Mouse (Mus musculus) common myeloid progenitor, adult 5-6 weeks (primary cell): ENCODE results near the gene Sspn. TPM values are rescaled to one million over a fixed set of nuclear protein-coding genes. Genes with fewer than 3 reads are reported as not detected.

Source experiments
- ATAC-seq: replicated peaks from 2 replicates; pipeline ENCODE4 v1.8.0; 2016; ENCODE audit warnings: low read depth, mild to moderate bottlenecking, moderate TSS enrichment, inconsistent platforms; ENCODE audit not compliant: poor library complexity, severe bottlenecking
- total RNA-seq: library from RNA; stranded (forward); fragments of 200-1000, 187-1606 nt; gene quantifications from 2 replicates; pipeline ENCODE4 v1.2.3, GENCODE M21; 2017

The Sspn gene
- total RNA-seq, 1 experiment from 2014 or later, result not detected

DNA sequence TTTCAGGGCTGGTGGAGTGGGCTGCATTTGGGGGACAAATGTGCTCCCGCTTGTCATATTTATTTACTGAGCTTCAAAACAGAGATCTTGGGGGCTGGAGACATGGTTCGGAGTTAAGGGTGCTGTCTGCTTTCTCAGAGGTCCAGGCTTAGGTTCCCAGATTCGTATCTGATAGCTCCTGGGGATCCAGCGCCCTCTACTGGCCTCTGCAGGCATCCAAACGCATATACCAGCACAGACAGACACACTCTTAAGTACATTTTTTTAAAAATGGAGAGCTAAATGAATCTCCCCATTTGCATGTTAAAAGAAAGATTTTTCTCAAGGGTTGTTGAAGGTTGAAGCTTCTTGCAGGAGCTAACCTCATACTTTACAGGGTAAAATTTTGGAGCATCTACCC lies 38.1 kb downstream of the Sspn start:
- ATAC-seq, result no peak

DNA sequence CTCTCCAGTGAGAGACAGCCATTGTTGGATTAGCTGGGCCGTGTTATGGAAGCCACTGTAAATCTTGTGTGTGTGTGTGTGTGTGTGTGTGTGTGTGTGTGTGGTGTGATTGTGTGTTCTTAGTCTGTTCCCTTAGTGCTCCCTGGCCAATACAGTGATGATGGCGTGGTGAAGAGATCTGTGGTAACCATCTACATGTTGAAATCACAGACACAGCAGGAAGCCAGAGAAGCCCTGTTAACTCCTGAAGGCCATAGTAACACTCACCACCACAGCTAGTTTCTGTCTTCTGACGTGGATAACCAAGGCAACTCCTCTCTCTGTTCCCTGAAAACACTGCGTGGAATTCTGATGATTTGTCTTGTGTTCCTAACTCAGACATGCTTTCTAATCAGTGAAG lies 40.7 kb downstream of the Sspn start:
- no peak for ATAC-seq

DNA sequence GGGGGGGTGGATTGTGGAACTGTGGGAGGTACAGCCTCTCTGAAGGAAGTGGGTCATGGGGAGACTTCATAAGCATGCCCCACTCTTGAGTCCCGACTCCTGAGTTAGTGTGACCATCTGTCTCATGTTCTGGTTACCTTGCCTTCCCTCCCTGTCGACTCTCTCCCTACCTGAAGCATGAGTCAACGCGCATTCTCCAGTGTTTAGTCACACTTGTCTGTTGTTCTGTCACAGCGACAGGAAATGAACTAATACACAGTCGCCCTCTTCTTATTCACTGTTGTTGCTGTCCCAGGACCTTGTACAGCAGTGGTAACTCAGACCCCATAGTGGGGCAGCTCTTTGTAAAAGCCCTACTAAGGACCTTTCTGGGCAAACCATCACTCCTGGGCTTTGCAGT lies 41.4 kb downstream of the Sspn start:
- ATAC-seq, result no peak

DNA sequence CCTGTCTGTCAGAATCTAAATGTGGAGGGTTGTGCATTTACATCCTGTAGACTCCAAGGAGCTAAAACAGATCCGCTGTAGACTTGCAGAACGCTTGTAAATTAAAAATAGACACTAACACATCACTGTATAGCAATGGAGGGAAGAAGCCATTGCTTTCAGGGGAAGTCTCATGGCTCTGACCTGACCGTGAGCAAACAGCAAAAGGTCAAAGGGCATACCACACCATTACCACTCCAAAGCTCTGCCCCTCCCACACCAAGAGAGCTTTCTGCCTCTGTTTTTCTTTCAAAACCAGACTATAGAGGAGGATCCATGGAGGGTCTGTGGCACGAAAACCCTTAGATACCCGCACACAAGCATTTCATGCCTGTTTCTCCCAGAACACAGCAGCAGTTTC lies 41.9 kb downstream of the Sspn start:
- no peak for ATAC-seq

DNA sequence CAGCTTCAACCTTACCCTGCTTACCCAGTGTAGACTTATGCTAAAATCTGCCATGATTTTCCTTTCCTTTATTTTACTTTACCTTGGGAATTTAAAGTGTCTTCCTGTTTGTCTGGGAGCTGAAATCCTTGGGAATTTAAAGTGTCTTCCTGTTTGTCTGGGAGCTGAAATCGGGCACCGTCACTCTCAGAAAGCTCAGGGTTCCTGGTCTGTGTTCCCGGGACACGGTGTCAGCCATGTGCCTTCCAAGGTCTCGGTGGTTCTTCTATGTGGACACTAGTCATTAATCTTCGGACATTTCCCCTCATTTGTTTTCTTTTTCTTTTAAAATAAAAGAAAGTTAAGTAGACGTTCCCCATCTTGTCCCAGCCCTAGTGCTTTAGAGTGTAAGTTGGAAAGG lies 43.3 kb downstream of the Sspn start:
- no peak for ATAC-seq

DNA sequence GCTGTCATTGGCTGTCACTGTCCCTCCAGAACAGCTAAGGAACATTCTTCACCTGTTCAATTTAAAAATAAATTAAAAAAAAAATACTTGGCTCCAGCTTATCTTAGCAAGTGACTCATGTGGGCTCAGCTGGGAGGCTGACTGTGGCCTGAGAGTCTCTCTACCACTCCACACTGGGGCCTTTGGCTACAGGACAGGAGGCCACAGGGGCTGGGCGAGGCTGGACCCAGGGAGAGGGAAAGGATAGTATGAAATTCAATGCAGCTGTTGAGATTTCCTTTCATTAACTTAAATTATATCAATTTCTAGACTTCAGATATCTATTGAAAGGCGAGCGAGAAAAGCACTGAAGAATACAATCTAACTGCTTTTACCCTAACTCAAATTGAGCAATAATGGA lies 45.9 kb downstream of the Sspn start:
- no peak for ATAC-seq

DNA sequence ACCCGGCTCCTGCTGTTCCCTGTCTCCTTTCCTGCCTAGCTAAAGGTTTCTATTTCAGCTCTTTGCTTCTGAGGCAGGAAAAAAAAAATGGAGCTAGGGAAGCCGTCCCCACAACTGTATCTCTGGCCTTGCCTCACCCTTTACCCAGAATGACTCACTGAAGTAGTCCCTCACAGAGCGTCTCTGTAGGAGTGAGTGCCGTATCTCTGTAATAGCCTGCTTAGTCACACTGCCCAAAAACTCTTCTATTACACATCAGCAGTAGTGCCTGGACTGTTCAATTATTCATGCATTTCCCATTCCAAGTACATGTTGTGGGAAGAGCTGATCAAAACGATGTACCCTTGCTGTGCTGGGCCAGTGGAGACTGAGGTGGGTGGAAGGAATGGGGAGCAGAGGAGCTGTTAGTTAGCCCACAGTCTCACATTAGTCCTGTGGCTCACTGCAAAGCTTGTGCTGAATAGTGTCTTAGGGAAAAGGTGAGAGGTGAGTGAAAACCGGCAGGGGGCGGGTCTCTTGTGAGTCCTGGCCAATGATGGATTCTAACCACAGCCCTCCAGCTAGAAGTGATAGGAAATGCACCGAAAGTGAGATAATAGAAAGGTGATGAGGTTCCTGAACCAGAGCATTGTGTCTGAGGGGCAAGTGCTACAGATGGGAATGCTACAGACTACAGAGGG lies 46.5 kb downstream of the Sspn start:
- no peak for ATAC-seq

DNA sequence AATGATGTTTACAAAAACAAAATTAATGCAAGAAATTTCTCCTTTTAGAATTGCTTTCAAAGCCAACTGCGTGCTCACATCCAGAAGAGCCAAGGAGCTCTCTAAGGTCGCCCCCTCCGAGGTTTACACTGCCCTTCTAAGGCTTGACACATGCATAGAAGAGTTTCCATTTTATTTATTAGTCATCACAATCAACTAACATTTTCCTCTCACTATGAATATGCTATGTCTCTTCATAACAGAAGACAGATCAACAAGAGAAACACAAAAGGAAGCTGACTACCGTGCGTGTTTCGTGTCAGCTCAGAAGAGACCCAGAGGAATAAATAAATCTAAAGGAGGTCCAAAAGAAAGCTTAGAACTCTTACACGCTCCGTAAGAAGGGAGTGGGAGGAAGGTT lies 49.6 kb downstream of the Sspn start:
- ATAC-seq, result no peak

DNA sequence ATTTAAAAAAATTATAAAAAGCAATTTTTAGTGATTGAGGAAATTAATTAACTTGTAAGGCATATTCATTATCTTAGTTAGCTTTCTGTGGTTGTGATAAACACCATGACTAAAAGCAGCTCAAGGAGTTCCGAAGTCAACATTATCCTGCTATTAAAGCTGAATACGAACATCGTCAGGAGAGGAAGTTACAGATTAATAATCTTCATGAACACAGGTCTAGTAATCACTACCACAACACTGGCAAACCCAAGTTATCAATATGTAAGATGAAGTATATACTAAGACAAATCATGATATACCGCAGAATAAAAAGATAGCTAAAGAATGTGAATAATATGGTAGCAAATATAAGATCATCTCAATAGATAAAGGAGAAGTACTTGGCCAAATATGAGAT lies 50.9 kb downstream of the Sspn start:
- ATAC-seq, result no peak

DNA sequence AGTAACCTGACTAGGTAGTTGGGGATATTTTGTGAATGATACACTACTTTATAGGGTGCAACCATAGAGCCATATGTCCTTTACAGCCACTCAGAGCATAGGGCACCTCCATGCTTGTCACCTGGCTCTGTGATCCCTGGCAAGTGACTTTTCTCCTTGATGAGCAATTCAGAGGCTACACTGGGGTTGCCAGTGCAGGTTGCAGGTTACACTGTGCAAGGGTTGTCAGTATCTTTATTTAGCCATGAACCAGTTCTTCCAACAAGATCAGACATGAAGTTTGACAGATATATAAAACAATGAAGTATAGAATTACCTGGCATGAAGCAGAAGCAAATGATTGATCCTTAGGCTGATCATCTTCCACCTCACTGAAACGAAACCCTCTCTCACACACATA lies 59.1 kb downstream of the Sspn start:
- no peak for ATAC-seq

DNA sequence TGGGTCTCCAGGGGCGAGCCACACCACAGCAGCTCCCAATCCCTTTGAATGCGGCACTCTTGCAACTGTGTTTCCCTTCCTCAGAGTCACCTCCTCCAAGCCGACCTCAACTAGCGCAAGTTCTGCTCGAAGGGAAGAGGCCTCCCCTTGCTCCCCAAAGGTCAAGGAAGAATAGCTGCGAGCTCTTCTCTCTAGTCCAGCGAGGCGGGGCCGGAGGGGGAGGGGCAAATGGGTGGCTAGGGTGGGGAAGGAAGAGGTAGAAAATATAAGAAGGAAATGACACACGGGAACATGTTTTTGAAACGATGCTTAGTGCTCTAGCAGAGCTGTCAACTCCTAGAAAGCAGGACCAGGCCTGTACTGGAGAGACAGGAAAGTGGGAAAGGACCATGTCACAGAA lies 61.1 kb downstream of the Sspn start:
- no peak for ATAC-seq

DNA sequence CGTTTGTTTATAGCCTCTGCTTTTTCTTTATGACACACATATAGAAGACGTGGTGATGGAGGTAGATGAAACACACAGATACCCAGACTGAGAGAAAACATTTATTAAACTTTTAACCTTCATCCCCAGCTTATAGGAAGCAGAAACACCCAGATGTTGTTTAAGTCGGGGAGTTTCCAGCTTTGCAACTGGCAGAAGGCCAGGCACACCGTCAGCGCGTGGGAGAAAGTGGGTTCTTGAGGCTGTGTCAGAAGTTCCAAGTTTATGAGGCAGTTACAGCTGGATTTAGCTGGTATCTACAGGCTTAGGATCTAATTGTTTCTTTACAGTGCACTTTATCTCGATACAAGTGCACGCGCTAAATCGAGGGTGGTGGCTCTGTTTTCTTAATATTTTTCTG lies 61.5 kb downstream of the Sspn start:
- 0 out of 2 replicates have a peak, but pooled peaks have one; percentile 15 for ATAC-seq

DNA sequence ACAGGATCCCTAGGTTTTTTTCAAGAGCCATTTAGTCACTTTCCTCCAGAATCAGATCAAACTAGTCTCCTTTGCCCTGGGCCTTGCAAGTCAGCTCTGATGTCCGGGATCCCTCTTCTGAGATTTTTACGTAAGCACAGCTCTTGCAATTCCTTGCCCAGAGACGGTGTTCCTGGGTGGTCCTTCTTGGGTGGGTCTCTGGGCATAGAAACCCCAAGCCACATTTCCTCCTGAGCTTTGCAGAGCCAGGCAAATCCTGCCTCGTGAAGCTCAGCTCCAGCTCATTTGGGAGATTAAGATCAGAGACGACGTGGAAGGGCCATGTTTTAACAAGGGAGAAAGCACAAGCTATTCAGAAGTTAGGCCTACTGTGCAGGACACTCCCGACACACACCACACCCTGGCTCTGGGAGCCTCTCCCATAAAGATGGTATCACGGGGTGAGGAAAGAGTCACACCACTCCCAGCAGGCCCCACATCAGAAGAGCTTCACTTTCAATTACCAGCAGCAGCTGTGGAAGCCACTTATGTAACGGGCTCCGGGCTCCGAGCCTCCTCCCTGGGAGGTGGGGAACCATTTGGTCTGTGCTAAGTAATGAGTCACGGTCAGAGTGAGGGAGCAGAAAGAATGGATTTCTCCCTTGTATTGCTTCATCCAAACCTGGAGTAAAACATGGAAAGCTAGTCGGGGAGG lies 67.0 kb downstream of the Sspn start:
- ATAC-seq, result 0 out of 2 replicates have a peak, but pooled peaks have one; percentile 45

DNA sequence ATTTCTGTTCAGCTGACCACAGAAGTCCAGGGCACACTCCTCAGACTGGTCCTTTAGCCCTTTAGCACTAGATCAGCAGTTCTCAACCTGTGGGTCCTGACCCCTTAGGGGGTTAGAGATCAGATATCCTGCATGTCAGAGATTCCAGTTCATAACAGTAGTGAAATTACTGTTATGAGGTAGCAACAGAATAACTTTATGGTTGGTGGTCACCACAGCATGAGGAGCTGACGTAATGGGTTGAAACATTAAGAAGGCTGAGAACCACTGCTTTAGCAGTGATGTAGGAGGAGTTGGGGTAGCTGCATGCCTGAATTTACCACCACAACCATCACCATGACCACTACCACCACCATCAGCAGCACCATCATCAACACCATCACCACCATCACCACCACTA lies 69.3 kb downstream of the Sspn start:
- no peak for ATAC-seq

DNA sequence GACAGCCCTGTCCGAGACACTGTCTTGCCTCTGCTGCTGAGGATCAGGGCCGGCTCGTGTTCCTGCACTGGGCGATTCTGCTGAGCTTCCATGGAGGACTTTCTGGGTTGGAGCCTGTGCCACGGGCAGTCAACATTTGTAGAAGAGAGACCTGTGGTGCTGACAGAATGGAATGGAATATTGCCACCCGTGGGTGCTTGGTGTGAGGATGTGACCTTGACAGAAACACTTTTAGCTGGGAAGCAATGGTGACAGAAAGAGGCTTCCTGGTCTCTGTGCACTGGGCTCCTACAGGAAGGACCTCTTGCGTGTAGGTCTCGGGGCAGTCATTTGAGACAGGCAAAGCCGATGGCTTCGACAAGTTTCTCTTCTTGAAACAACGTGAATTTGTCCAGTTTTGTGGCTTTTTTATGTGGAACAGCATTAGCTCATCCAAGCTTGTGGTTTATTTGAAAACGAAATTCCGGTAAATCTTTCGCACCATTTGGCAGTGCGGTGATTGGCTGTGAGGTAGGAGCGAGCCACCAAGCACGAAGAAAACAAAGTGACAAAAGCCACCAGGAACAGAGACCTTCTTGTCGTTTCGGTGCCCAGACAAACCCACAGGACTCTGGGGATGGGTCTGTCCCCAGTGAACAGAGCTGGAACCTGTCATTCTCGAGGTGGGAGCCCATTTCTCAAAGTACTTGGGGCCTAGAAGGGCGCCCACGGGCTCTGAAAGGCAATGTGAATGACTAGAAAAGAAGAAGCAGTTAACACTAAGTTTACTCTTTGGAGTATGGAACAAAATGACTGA lies 70.2 kb downstream of the Sspn start:
- no peak for ATAC-seq

DNA sequence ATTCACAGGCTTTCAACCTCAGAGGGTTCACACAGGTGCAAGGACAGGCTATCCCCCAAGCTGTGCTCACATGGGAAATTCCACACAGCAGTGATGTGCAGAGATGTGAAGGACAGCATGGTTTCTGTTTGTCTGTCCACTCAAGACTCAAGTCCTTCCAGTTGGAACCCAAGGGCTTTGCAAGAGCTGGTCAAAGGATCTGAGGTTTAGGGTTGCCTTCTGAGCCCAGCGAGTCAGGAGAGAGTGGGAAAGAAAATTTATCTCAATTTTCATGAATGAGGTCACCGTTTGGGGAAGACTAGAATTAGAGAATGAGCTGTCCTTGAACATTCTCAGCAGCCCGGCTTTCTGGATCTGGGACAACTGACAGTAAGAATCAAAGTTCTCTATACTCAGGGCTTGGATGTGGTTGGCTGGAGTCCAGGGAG lies 72.7 kb downstream of the Sspn start:
- ATAC-seq, result no peak

DNA sequence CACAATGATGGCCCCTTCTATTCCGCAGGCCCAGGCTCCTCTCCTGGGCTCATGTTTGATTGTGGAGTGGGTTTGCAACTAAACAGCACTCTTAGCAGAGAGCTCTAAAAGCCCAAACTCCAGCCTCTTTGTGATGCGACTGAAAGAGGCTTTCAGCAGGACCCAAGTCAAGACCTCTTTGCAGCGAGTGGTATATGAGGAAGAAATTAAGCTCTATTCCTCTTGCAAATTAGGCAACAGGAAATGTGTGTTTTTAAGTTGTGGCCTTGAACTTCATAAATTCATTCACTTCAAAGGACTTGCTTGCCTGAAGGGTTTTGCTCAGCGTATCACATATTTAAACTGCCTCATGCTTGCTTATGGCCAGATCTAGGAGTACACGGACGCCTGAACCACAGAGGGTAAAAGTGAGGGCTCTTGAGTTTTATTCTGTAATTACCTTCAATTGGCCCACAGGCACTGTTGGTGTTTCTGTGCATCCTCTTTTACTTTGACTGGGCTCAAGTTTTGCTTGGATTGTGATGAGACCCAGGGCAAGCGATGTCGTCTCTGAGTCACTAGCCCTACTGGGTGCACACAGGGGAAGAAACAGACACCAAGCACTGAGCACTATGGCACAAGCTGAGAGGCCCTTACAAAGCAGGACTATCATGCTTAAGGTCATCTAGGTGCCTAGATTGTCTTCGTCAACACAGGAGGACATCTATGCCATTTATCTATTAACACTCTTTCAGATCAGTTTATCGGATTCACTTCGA lies 73.9 kb downstream of the Sspn start:
- ATAC-seq, result 0 out of 2 replicates have a peak, but pooled peaks have one; percentile 16

DNA sequence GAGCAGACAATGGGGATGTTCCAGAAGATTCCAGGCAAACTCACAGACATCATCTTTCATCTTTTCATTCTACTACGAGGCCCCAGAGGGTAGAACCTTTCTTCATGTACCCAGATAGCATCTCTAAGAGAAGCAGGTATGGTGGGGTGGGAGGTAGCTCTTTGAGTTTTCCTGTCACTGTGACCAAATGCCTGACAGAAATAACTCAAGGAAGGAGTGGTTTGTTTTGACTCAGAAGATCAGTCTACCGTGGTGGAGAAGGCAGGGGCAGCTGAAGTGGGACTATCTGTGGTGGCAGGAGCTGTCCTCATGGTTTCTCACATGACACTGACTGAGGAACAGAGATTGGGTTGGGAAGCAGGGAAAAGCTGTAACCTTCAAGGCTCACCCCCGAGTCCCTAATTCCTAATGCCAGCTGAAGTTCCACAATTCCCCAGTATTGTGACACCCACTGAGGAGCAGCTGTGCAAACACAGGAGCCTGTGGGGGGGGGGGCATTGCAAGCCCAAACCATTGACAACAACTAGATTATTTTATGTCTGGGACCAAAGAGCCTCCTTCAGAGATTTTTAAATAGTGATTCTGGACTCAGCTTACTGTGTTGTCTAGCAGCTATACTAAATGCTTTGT lies 74.6 kb downstream of the Sspn start:
- ATAC-seq, result no peak

DNA sequence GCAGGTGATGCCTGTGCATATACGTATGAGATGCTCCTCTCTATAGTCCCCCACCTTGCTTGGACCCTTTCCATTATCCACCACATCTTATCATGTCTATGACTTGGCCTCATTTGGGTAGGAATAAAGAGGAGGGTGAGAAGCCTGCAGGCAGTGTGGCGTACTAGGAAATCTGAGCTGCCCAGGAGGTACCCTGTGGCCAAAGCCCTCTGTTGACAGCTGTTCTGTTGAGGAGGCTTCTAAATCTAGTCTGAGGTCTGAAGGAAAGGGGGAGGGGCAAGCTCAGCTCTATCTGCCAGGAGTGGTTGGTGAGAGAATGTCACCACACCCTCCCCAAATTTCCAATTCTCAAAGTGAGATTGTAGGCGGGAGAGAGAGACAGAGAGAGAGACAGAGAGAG lies 75.3 kb downstream of the Sspn start:
- ATAC-seq, result no peak

DNA sequence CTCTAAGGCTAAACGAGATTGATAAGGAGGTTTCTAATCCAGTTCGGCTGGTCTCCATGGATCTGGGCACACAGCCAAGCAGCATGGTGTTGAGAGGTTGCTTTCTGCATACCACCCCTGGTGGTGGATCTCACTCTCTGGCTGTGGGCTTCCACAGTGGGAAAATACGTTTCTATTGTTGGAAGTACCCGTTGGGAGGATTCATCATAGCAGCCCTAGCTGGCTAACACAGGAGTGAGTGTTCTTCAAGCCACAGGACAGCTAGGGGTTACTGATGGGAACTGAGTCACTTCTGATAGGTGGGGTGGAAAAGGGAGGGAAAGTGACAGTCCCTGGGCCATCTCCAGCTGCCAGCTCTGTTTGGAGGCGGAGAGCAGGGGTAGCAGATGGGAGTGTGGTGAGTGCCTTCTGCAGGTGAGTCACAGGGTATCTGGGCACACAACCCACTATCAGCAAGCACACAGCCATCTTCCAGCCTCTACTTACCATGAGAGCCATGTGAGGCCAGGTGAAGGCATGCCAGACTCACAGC lies 77.1 kb downstream of the Sspn start:
- no peak for ATAC-seq
